25 mouse cellular contexts compared by ENCODE assay signal in genomic region chr12:3387891-3388290, GRCm38 (mm10). TPM values are rescaled to one million over a fixed set of nuclear protein-coding genes. Genes with fewer than 3 reads are reported as not detected.
A peak's percentile ranks its signal among the peaks of the same experiment; 100 is the strongest.
DNase-seq lines count a peak whose midpoint lies in the region; ATAC-seq lines count a peak whose summit lies in the region.
"Had no signal": no experiment of that assay in that cellular context is flagged by ENCODE, and none has a peak within 500 bp of the region (broad histone marks: within the 10 kb centered on the region; RNA-seq: fewer than 3 reads in every experiment).

No protein-coding gene starts in this region.

- no peaks in the 10 kb centered on the region for H3K9me3 ChIP-seq in midbrain, embryonic 11.5 days (ENCODE audit: control insufficient read depth, low read length)
- no peaks in the 10 kb centered on the region for H3K9me3 ChIP-seq in midbrain, embryonic 10.5 days (replicated peaks)
- H3K9me3 ChIP-seq: embryonic facial prominence, embryonic 13.5 days; embryonic facial prominence, embryonic 15.5 days; forebrain, embryonic 10.5 days; forebrain, embryonic 12.5 days; G1E had no signal

- ATAC-seq in midbrain, embryonic 11.5 days (ENCODE audit: low FRiP score): no peak
- ATAC-seq: activated CD4-positive, CD25-positive, alpha-beta regulatory T cell, adult 4 months; forebrain, embryonic 14.5 days; forebrain, embryonic 16.5 days; Patski had no signal

- H3K27me3 ChIP-seq in midbrain, embryonic 11.5 days (ENCODE audit: control insufficient read depth, insufficient read depth, low read length): no peaks in the 10 kb centered on the region
- H3K27me3 ChIP-seq in midbrain, embryonic 10.5 days (ENCODE audit: low read depth, poor library complexity, severe bottlenecking): no peaks in the 10 kb centered on the region
- H3K27me3 ChIP-seq: embryonic facial prominence, embryonic 13.5 days; embryonic facial prominence, embryonic 15.5 days; forebrain, embryonic 12.5 days; Patski had no signal

- peaks cover 13% of the 10 kb centered on the region for H3K36me3 ChIP-seq in midbrain, embryonic 11.5 days (ENCODE audit: control insufficient read depth, insufficient read depth, low read length)
- H3K36me3 ChIP-seq in midbrain, embryonic 10.5 days: peaks cover 70% of the 10 kb centered on the region
- H3K36me3 ChIP-seq: G1E had no signal

- no peak overlapping the region for H3K4me2 ChIP-seq in midbrain, embryonic 11.5 days
- H3K4me2 ChIP-seq: embryonic facial prominence, embryonic 13.5 days; embryonic facial prominence, embryonic 15.5 days; forebrain, embryonic 12.5 days had no signal

- intact Hi-C loops in left cerebral cortex, postnatal 4 days (cut with DNase I): no loop called here

- no peak overlapping the region for H3K9ac ChIP-seq in midbrain, embryonic 11.5 days (ENCODE audit: low read length)
- H3K9ac ChIP-seq: embryonic facial prominence, embryonic 13.5 days; embryonic facial prominence, embryonic 15.5 days; forebrain, embryonic 12.5 days had no signal

- WGBS in midbrain, embryonic 11.5 days: 93% methylated on average over 16 of the region's 16 CpGs
- WGBS in midbrain, embryonic 10.5 days: 92% methylated on average over 16 of the region's 16 CpGs

- no peak overlapping the region for H3K27ac ChIP-seq in midbrain, embryonic 11.5 days (ENCODE audit: low read depth, low read length)
- H3K27ac ChIP-seq in midbrain, embryonic 10.5 days (replicated peaks): no peak overlapping the region
- H3K27ac ChIP-seq: embryonic facial prominence, embryonic 13.5 days; embryonic facial prominence, embryonic 15.5 days; forebrain, embryonic 10.5 days; forebrain, embryonic 12.5 days had no signal

- H3K4me3 ChIP-seq in midbrain, embryonic 11.5 days (ENCODE audit: low read depth, low read length): no peak overlapping the region
- no peak overlapping the region for H3K4me3 ChIP-seq in midbrain, embryonic 10.5 days
- H3K4me3 ChIP-seq: embryonic facial prominence, embryonic 13.5 days; embryonic facial prominence, embryonic 15.5 days; erythroblast, embryonic 14.5 days; forebrain, embryonic 10.5 days; forebrain, embryonic 12.5 days had no signal

- DNase-seq in midbrain, embryonic 11.5 days (ENCODE audit: low spot score, missing footprints): peak; percentile 26
- no peak for DNase-seq in midbrain, embryonic 10.5 days (ENCODE audit: low spot score)
- DNase-seq in ES-CJ7 (ENCODE audit: low read depth, low spot score) (peak; percentile 25), ZHBTc4 (ENCODE audit: low read depth, low spot score) (peak; percentile 62)
- DNase-seq in left cerebral cortex, postnatal 4 days: no peak
- DNase-seq in adrenal gland, adult 8-10 months: no peak
- DNase-seq: adrenal gland, postnatal 10 days; adrenal gland, postnatal 25 days; cerebellum, adult 11 months; cerebellum, adult 18-20 months; cerebellum, adult 8-10 months; cerebellum, adult 9-11 months; cerebellum, postnatal 14 days; cerebellum, postnatal 36 days; embryo, embryonic 11 days had no signal

- no peaks in the 10 kb centered on the region for H3K4me1 ChIP-seq in midbrain, embryonic 11.5 days (ENCODE audit: control insufficient read depth, insufficient read depth, low read length)
- 0 out of 2 replicates have a peak, but pooled peaks cover 3% of the 10 kb centered on the region for H3K4me1 ChIP-seq in midbrain, embryonic 10.5 days
- H3K4me1 ChIP-seq: embryonic facial prominence, embryonic 15.5 days; forebrain, embryonic 12.5 days had no signal

RNA-seq across cellular contexts. Expression of gene Kif3c, which starts 23.0 kb away (rescaled TPM):
- polyA plus RNA-seq in midbrain, embryonic 11.5 days (2014; fragmentation: Nextera tagmentation; extraction: Ambion mirVana): 24.0 and 25.7 TPM in 2 replicates
- polyA plus RNA-seq in midbrain, embryonic 10.5 days (2016; fragmentation: Nextera tagmentation; extraction: Ambion mirVana): 19.9 and 28.5 TPM in 2 replicates
- total RNA-seq in left cerebral cortex, postnatal 4 days (2021): 100 to 1,000 TPM; 204 to 210 TPM
- total RNA-seq in adrenal gland, adult 8-10 months (2022): 10 to 100 TPM; 32.7 to 53.6 (median 38.6) TPM

RNA-seq across cellular contexts. Expression of gene Asxl2, which starts 38.8 kb away (rescaled TPM):
- 13.8 and 17.1 TPM in 2 replicates for polyA plus RNA-seq in midbrain, embryonic 11.5 days (2014; fragmentation: Nextera tagmentation; extraction: Ambion mirVana)
- polyA plus RNA-seq in midbrain, embryonic 10.5 days (2016; fragmentation: Nextera tagmentation; extraction: Ambion mirVana): 14.0 and 15.6 TPM in 2 replicates
- 10 to 100 TPM; 26.1 to 26.7 TPM for total RNA-seq in left cerebral cortex, postnatal 4 days (2021)
- total RNA-seq in adrenal gland, adult 8-10 months (2022): 10 to 100 TPM; 38.3 to 62.8 (median 44.5) TPM

Comparison
In these comparisons a context has a peak if more than half of its experiments do, and no peak if none do; other contexts are left out.
1. DNase-seq: peak in midbrain, embryonic 11.5 days (single experiment), ES-CJ7 (single experiment) and ZHBTc4 (single experiment); none in midbrain, embryonic 10.5 days (single experiment), left cerebral cortex, postnatal 4 days (single experiment) and adrenal gland, adult 8-10 months (single experiment).